Mouse (Mus musculus): Measurements from ENCODE around the gene Jam3. TPM values are rescaled to one million over a fixed set of nuclear protein-coding genes. Genes with fewer than 3 reads are reported as not detected.

The Jam3 gene
- polyA plus RNA-seq, 1 experiment: 6.4 TPM

GRCm38 (mm10) chr9:27140432-27141065, 14.7 kb downstream of the Jam3 start:
- Histone ChIP-seq H3K27me3 (ENCODE audit: control insufficient read depth, insufficient read depth, low read length) (no peaks in the 10 kb centered on the region), H3K36me3 (ENCODE audit: control insufficient read depth, insufficient read depth, low read length) (no peaks in the 10 kb centered on the region), H3K27ac (ENCODE audit: insufficient read depth, low read length) (no peak overlapping the region), H3K4me3 (ENCODE audit: extremely low read depth, insufficient read depth, insufficient read length) (no peak overlapping the region), H3K4me1 (ENCODE audit: control insufficient read depth, insufficient read depth, insufficient read length) (no peaks in the 10 kb centered on the region)
- TF ChIP-seq POLR2A (IDR thresholded peaks at IDR 0.05; ENCODE audit: low read depth, low read length) (no peak), CTCF (IDR thresholded peaks at IDR 0.05; ENCODE audit: extremely low read depth, insufficient read depth, insufficient read length, insufficient replicate concordance) (no peak)
- 95% methylated on average over 10 of the region's 10 CpGs for WGBS
- no peak for DNase-seq (ENCODE audit: low read depth in 1 of 2, low spot score in 2 of 2)

GRCm38 (mm10) chr9:27136651-27137050, 18.6 kb downstream of the Jam3 start:
- TF ChIP-seq CTCF (IDR thresholded peaks at IDR 0.05; ENCODE audit: extremely low read depth, insufficient read depth, insufficient read length, insufficient replicate concordance) (no peak), POLR2A (IDR thresholded peaks at IDR 0.05; ENCODE audit: low read depth, low read length) (no peak)
- no peak overlapping the region for H3K4me3 ChIP-seq (ENCODE audit: extremely low read depth, insufficient read depth, insufficient read length)
- WGBS: 88% methylated on average over 8 of the region's 8 CpGs
- no peak for DNase-seq (ENCODE audit: low read depth in 1 of 2, low spot score in 2 of 2)
- no peaks in the 10 kb centered on the region for H3K36me3 ChIP-seq (ENCODE audit: control insufficient read depth, insufficient read depth, low read length)
- no peak overlapping the region for H3K27ac ChIP-seq (ENCODE audit: insufficient read depth, low read length)
- H3K4me1 ChIP-seq (ENCODE audit: control insufficient read depth, insufficient read depth, insufficient read length): no peaks in the 10 kb centered on the region
- H3K27me3 ChIP-seq (ENCODE audit: control insufficient read depth, insufficient read depth, low read length): no peaks in the 10 kb centered on the region

GRCm38 (mm10) chr9:27135372-27135771, 19.8 kb downstream of the Jam3 start:
- DNase-seq (ENCODE audit: low read depth in 1 of 2, low spot score in 2 of 2): no peak
- Histone ChIP-seq H3K4me1 (ENCODE audit: control insufficient read depth, insufficient read depth, insufficient read length) (no peaks in the 10 kb centered on the region), H3K36me3 (ENCODE audit: control insufficient read depth, insufficient read depth, low read length) (no peaks in the 10 kb centered on the region), H3K27ac (ENCODE audit: insufficient read depth, low read length) (no peak overlapping the region), H3K27me3 (ENCODE audit: control insufficient read depth, insufficient read depth, low read length) (no peaks in the 10 kb centered on the region), H3K4me3 (ENCODE audit: extremely low read depth, insufficient read depth, insufficient read length) (no peak overlapping the region)
- TF ChIP-seq POLR2A (IDR thresholded peaks at IDR 0.05; ENCODE audit: low read depth, low read length) (no peak), CTCF (IDR thresholded peaks at IDR 0.05; ENCODE audit: extremely low read depth, insufficient read depth, insufficient read length, insufficient replicate concordance) (no peak)
- WGBS: 95% methylated on average over 7 of the region's 7 CpGs

- H3K4me3 ChIP-seq (ENCODE audit: extremely low read depth, insufficient read depth, insufficient read length): no peak overlapping the region
- H3K27me3 ChIP-seq (ENCODE audit: control insufficient read depth, insufficient read depth, low read length): no peaks in the 10 kb centered on the region
- H3K36me3 ChIP-seq (ENCODE audit: control insufficient read depth, insufficient read depth, low read length): no peaks in the 10 kb centered on the region
- 57% methylated on average over 1 of the region's 1 CpGs for WGBS
- H3K27ac ChIP-seq (ENCODE audit: insufficient read depth, low read length): no peak overlapping the region
- H3K4me1 ChIP-seq (ENCODE audit: control insufficient read depth, insufficient read depth, insufficient read length): no peaks in the 10 kb centered on the region
- no peak for DNase-seq (ENCODE audit: low read depth in 1 of 2, low spot score in 2 of 2)
- TF ChIP-seq POLR2A (IDR thresholded peaks at IDR 0.05; ENCODE audit: low read depth, low read length) (no peak), CTCF (IDR thresholded peaks at IDR 0.05; ENCODE audit: extremely low read depth, insufficient read depth, insufficient read length, insufficient replicate concordance) (no peak)
These were observed 20.8 kb downstream of the Jam3 start for GRCm38 (mm10) chr9:27134410-27134809.

- no peak overlapping the region for H3K27ac ChIP-seq (ENCODE audit: insufficient read depth, low read length)
- H3K4me3 ChIP-seq (ENCODE audit: extremely low read depth, insufficient read depth, insufficient read length): no peak overlapping the region
- 53% methylated on average over 4 of the region's 4 CpGs for WGBS
- TF ChIP-seq POLR2A (IDR thresholded peaks at IDR 0.05; ENCODE audit: low read depth, low read length): no peak
- TF ChIP-seq CTCF (IDR thresholded peaks at IDR 0.05; ENCODE audit: extremely low read depth, insufficient read depth, insufficient read length, insufficient replicate concordance): no peak
- H3K4me1 ChIP-seq (ENCODE audit: control insufficient read depth, insufficient read depth, insufficient read length): no peaks in the 10 kb centered on the region
- H3K36me3 ChIP-seq (ENCODE audit: control insufficient read depth, insufficient read depth, low read length): no peaks in the 10 kb centered on the region
- no peaks in the 10 kb centered on the region for H3K27me3 ChIP-seq (ENCODE audit: control insufficient read depth, insufficient read depth, low read length)
- DNase-seq (ENCODE audit: low read depth in 1 of 2, low spot score in 2 of 2): no peak
These were observed 26.6 kb downstream of the Jam3 start for GRCm38 (mm10) chr9:27128629-27129028.

GRCm38 (mm10) chr9:27126543-27126942, 28.7 kb downstream of the Jam3 start:
- no peak for TF ChIP-seq POLR2A (IDR thresholded peaks at IDR 0.05; ENCODE audit: low read depth, low read length)
- no peak for TF ChIP-seq CTCF (IDR thresholded peaks at IDR 0.05; ENCODE audit: extremely low read depth, insufficient read depth, insufficient read length, insufficient replicate concordance)
- no peaks in the 10 kb centered on the region for H3K27me3 ChIP-seq (ENCODE audit: control insufficient read depth, insufficient read depth, low read length)
- no peak for DNase-seq (ENCODE audit: low read depth in 1 of 2, low spot score in 2 of 2)
- no peaks in the 10 kb centered on the region for H3K4me1 ChIP-seq (ENCODE audit: control insufficient read depth, insufficient read depth, insufficient read length)
- no peak overlapping the region for H3K27ac ChIP-seq (ENCODE audit: insufficient read depth, low read length)
- no peak overlapping the region for H3K4me3 ChIP-seq (ENCODE audit: extremely low read depth, insufficient read depth, insufficient read length)
- WGBS: 88% methylated on average over 6 of the region's 6 CpGs
- no peaks in the 10 kb centered on the region for H3K36me3 ChIP-seq (ENCODE audit: control insufficient read depth, insufficient read depth, low read length)

GRCm38 (mm10) chr9:27125450-27125849, 29.8 kb downstream of the Jam3 start:
- no peak overlapping the region for H3K4me3 ChIP-seq (ENCODE audit: extremely low read depth, insufficient read depth, insufficient read length)
- H3K36me3 ChIP-seq (ENCODE audit: control insufficient read depth, insufficient read depth, low read length): no peaks in the 10 kb centered on the region
- H3K27me3 ChIP-seq (ENCODE audit: control insufficient read depth, insufficient read depth, low read length): no peaks in the 10 kb centered on the region
- H3K4me1 ChIP-seq (ENCODE audit: control insufficient read depth, insufficient read depth, insufficient read length): no peaks in the 10 kb centered on the region
- no peak for DNase-seq (ENCODE audit: low read depth in 1 of 2, low spot score in 2 of 2)
- WGBS: 25% methylated on average over 6 of the region's 6 CpGs
- no peak overlapping the region for H3K27ac ChIP-seq (ENCODE audit: insufficient read depth, low read length)
- no peak for TF ChIP-seq POLR2A (IDR thresholded peaks at IDR 0.05; ENCODE audit: low read depth, low read length)
- no peak for TF ChIP-seq CTCF (IDR thresholded peaks at IDR 0.05; ENCODE audit: extremely low read depth, insufficient read depth, insufficient read length, insufficient replicate concordance)
